ENCODE assay signal across 14 mouse cellular contexts in genomic region chr12:8334261-8334660, GRCm38 (mm10). TPM values are rescaled to one million over a fixed set of nuclear protein-coding genes. Genes with fewer than 3 reads are reported as not detected.
DNase-seq lines count a peak whose midpoint lies in the region; ATAC-seq and TF ChIP-seq lines count a peak whose summit lies in the region.
"Had no signal": no experiment of that assay in that cellular context is flagged by ENCODE, and none has a peak within 500 bp of the region (broad histone marks: within the 10 kb centered on the region; RNA-seq: fewer than 3 reads in every experiment).

No protein-coding gene starts in this region.

- H3K4me1 ChIP-seq in liver, adult 2 months (ENCODE audit: control insufficient read depth, insufficient read depth, low read length) = peaks cover 12% of the 10 kb centered on the region
- H3K4me1 ChIP-seq in heart, postnatal 0 days (ENCODE audit: control insufficient read depth, insufficient read depth) = peaks cover 33% of the 10 kb centered on the region
- H3K4me1 ChIP-seq in thymus, adult 2 months (replicated peaks; ENCODE audit: control insufficient read depth, insufficient read depth, low read length) = no peaks in the 10 kb centered on the region
- H3K4me1 ChIP-seq in forebrain, embryonic 13.5 days = peaks cover 25% of the 10 kb centered on the region

- H3K36me3 ChIP-seq in liver, adult 2 months (ENCODE audit: control insufficient read depth, insufficient read depth, low read length) = no peaks in the 10 kb centered on the region
- peaks cover 36% of the 10 kb centered on the region for H3K36me3 ChIP-seq in heart, postnatal 0 days (replicated peaks; ENCODE audit: control insufficient read depth, insufficient read depth, low read length)
- H3K36me3 ChIP-seq in thymus, adult 2 months (ENCODE audit: control insufficient read depth, insufficient read depth, low read length) = no peaks in the 10 kb centered on the region
- peaks cover 32% of the 10 kb centered on the region for H3K36me3 ChIP-seq in forebrain, embryonic 13.5 days (ENCODE audit: poor library complexity, severe bottlenecking)

- peak; percentile 68 for ATAC-seq in heart, postnatal 0 days (ENCODE audit: insufficient read depth, low read depth)
- no peak for ATAC-seq in forebrain, embryonic 13.5 days

- WGBS in liver, adult 2 months = 20% methylated on average over 4 of the region's 4 CpGs
- 47% methylated on average over 4 of the region's 4 CpGs for WGBS in heart, postnatal 0 days
- WGBS in thymus, adult 2 months = 93% methylated on average over 4 of the region's 4 CpGs
- 91% methylated on average over 4 of the region's 4 CpGs for WGBS in forebrain, embryonic 13.5 days

- TF ChIP-seq CTCF in liver, adult 2 months (IDR thresholded peaks at IDR 0.05; ENCODE audit: low read depth, low read length) = no peak
- no peak for TF ChIP-seq CTCF in heart, postnatal 0 days (IDR thresholded peaks at IDR 0.05; ENCODE audit: low read depth)
- no peak for TF ChIP-seq CTCF in thymus, adult 2 months (IDR thresholded peaks at IDR 0.05; ENCODE audit: borderline replicate concordance, control insufficient read depth, extremely low read depth, insufficient read depth, low read length, poor library complexity)

- no peaks in the 10 kb centered on the region for H3K27me3 ChIP-seq in liver, adult 2 months (ENCODE audit: control insufficient read depth, insufficient read depth, low read length)
- no peaks in the 10 kb centered on the region for H3K27me3 ChIP-seq in heart, postnatal 0 days (ENCODE audit: control insufficient read depth, insufficient read depth, low read length)
- no peaks in the 10 kb centered on the region for H3K27me3 ChIP-seq in thymus, adult 2 months (ENCODE audit: control insufficient read depth, insufficient read depth, low read length)
- no peaks in the 10 kb centered on the region for H3K27me3 ChIP-seq in forebrain, embryonic 13.5 days
- H3K27me3 ChIP-seq: limb, embryonic 13.5 days had no signal

- no peak overlapping the region for H3K4me3 ChIP-seq in liver, adult 2 months (ENCODE audit: insufficient read depth, low read depth, low read length)
- H3K4me3 ChIP-seq in heart, postnatal 0 days (ENCODE audit: low read depth, low read length) = no peak overlapping the region
- H3K4me3 ChIP-seq in thymus, adult 2 months (ENCODE audit: control insufficient read depth, insufficient read depth, low read length) = no peak overlapping the region
- no peak overlapping the region for H3K4me3 ChIP-seq in forebrain, embryonic 13.5 days
- H3K4me3 ChIP-seq: limb, embryonic 13.5 days had no signal

- peak overlapping the region; percentile 71 for H3K27ac ChIP-seq in liver, adult 2 months (replicated peaks; ENCODE audit: insufficient read depth, low read depth, low read length)
- H3K27ac ChIP-seq in heart, postnatal 0 days (ENCODE audit: low read depth) = peak overlapping the region; percentile 66
- no peak overlapping the region for H3K27ac ChIP-seq in thymus, adult 2 months (ENCODE audit: control insufficient read depth, insufficient read depth, low read length)
- H3K27ac ChIP-seq in forebrain, embryonic 13.5 days = no peak overlapping the region
- H3K27ac ChIP-seq: limb, embryonic 13.5 days had no signal

- no peak for TF ChIP-seq POLR2A in liver, adult 2 months (IDR thresholded peaks at IDR 0.05; ENCODE audit: extremely low read depth, insufficient read depth, low read length)
- no peak for TF ChIP-seq POLR2A in thymus, adult 2 months (IDR thresholded peaks at IDR 0.05; ENCODE audit: control insufficient read depth, extremely low read depth, insufficient read depth, low read length, poor library complexity)

- H3K9me3 ChIP-seq in heart, postnatal 0 days (replicated peaks; ENCODE audit: control insufficient read depth, low read length) = no peaks in the 10 kb centered on the region
- no peaks in the 10 kb centered on the region for H3K9me3 ChIP-seq in forebrain, embryonic 13.5 days (replicated peaks)
- H3K9me3 ChIP-seq: limb, embryonic 13.5 days had no signal

- H3K4me2 ChIP-seq in heart, postnatal 0 days (ENCODE audit: low read depth, low read length) = no peak overlapping the region
- H3K4me2 ChIP-seq in forebrain, embryonic 13.5 days = no peak overlapping the region
- H3K4me2 ChIP-seq: limb, embryonic 13.5 days had no signal

- DNase-seq in heart, adult 11 months = peak; percentile 97
- no peak for DNase-seq in heart, adult 8-10 months (ENCODE audit: low spot score)
- DNase-seq in liver, adult 2 months (ENCODE audit: extremely low read depth, low read depth, low spot score) = peak; percentile 83
- DNase-seq in liver = no peak
- peak; percentile 50 for DNase-seq in heart, postnatal 0 days (ENCODE audit: low spot score)
- no peak for DNase-seq in thymus, adult 2 months
- DNase-seq in cerebellum, adult 11-12 months = no peak
- DNase-seq: B cell, adult 2 months; embryo, embryonic 11 days; thymus, postnatal 14 days had no signal

- H3K9ac ChIP-seq in liver, adult 2 months (ENCODE audit: low read depth, low read length) = no peak overlapping the region
- H3K9ac ChIP-seq in heart, postnatal 0 days (replicated peaks; ENCODE audit: low read depth, low read length) = no peak overlapping the region
- H3K9ac ChIP-seq in forebrain, embryonic 13.5 days = no peak overlapping the region
- H3K9ac ChIP-seq: limb, embryonic 13.5 days had no signal

- TF ChIP-seq EP300 in heart, postnatal 0 days (IDR thresholded peaks at IDR 0.05; ENCODE audit: low read depth) = no peak

- H3K79me2 ChIP-seq in liver, adult 2 months (ENCODE audit: control insufficient read depth, insufficient read depth, low read length) = no peaks in the 10 kb centered on the region

RNA-seq across cellular contexts. Expression of gene Hs1bp3, which starts 21.0 kb away (rescaled TPM):
- total RNA-seq in heart, adult 8-10 months (2022) = 10 to 100 TPM; 13.9 to 20.3 (median 17.1) TPM
- total RNA-seq in liver, adult 2 months (2014; rRNA removed) = 3.0 and 5.2 TPM in 2 replicates
- 13.5 and 16.6 TPM in 2 replicates for polyA plus RNA-seq in liver, adult 2 months (2012; rRNA removed)
- total RNA-seq in heart, postnatal 0 days (2014; rRNA removed; ENCODE audit: low replicate concordance) = 9.5 and 11.7 TPM in 2 replicates
- polyA plus RNA-seq in heart, postnatal 0 days (2015; fragmentation: Nextera tagmentation; extraction: Ambion mirVana) = 9.7 TPM in 2 replicates
- 12.4 and 14.3 TPM in 2 replicates for polyA plus RNA-seq in thymus, adult 2 months (2012; rRNA removed)
- polyA plus RNA-seq in forebrain, embryonic 13.5 days (2015; fragmentation: Nextera tagmentation; extraction: Ambion mirVana) = 8.9 and 10.1 TPM in 2 replicates

RNA-seq across cellular contexts. Expression of gene Gdf7, which starts 32.5 kb away (rescaled TPM):
- under 1 TPM; 0.37 to 0.78 (median 0.38) TPM for total RNA-seq in heart, adult 8-10 months (2022)
- total RNA-seq in liver, adult 2 months (2014; rRNA removed) = not detected in 2 replicates
- not detected in 2 replicates for polyA plus RNA-seq in liver, adult 2 months (2012; rRNA removed)
- not detected in 2 replicates for total RNA-seq in heart, postnatal 0 days (2014; rRNA removed; ENCODE audit: low replicate concordance)
- polyA plus RNA-seq in heart, postnatal 0 days (2015; fragmentation: Nextera tagmentation; extraction: Ambion mirVana) = not detected in 2 replicates
- 2.3 and 3.5 TPM in 2 replicates for polyA plus RNA-seq in thymus, adult 2 months (2012; rRNA removed)
- not detected in 2 replicates for polyA plus RNA-seq in forebrain, embryonic 13.5 days (2015; fragmentation: Nextera tagmentation; extraction: Ambion mirVana)
- total RNA-seq: hematopoietic stem cell, adult 5-6 weeks had no signal
- polyA plus RNA-seq: small intestine, adult 2 months had no signal

Comparison
In these comparisons a context has a peak if more than half of its experiments do, and no peak if none do; other contexts are left out.
1. DNase-seq: peak in heart, adult 11 months (single experiment), liver, adult 2 months (single experiment) and heart, postnatal 0 days (single experiment); none in heart, adult 8-10 months (single experiment), liver (single experiment), thymus, adult 2 months (single experiment) and cerebellum, adult 11-12 months (single experiment).
2. H3K27ac ChIP-seq: peak in liver, adult 2 months (single experiment) and heart, postnatal 0 days (single experiment); none in thymus, adult 2 months (single experiment) and forebrain, embryonic 13.5 days (single experiment).